Mouse (Mus musculus) ES-E14 (cell line): ENCODE results near the gene Ppp1r16b. TPM values are rescaled to one million over a fixed set of nuclear protein-coding genes. Genes with fewer than 3 reads are reported as not detected.

Source experiments
- DNase-seq: peaks from one replicate; pipeline ENCODE4 v3.0.0-alpha.2; 2013; ENCODE audit warnings: low read depth, low spot score
- H3K27ac ChIP-seq: 2 replicates; pipeline ENCODE4 v1.5.1; 2012; ENCODE audit warnings: low read depth, mild to moderate bottlenecking, low read length, moderate library complexity, mixed read lengths; ENCODE audit not compliant: poor library complexity, insufficient read depth, severe bottlenecking
- H3K36me3 ChIP-seq: 2 replicates; pipeline ENCODE4 v1.6.1; 2012; ENCODE audit warnings: mild to moderate bottlenecking, low read length, moderate library complexity, mixed read lengths; ENCODE audit not compliant: control insufficient read depth, poor library complexity, insufficient read depth, severe bottlenecking
- H3K4me1 ChIP-seq, 2 experiments: fragments of 150-350 bp in 1 of 2; sonication (generic) in 1 of 2; 2 replicates each; pipeline ENCODE4 v1.6.1; 2012; ENCODE audit warnings: low read length in 2 of 2, mild to moderate bottlenecking in 1 of 2, mixed read lengths in 1 of 2; ENCODE audit not compliant: control insufficient read depth in 2 of 2, insufficient read depth in 2 of 2, poor library complexity in 1 of 2
- H3K4me3 ChIP-seq, 2 experiments: fragments of 150-350 bp in 1 of 2; sonication (generic) in 1 of 2; 2 replicates each; pipeline ENCODE4 v1.5.1; 2012; ENCODE audit warnings: low read length in 2 of 2, low read depth in 1 of 2, mild to moderate bottlenecking in 1 of 2, mixed read lengths in 1 of 2; ENCODE audit not compliant: insufficient read depth in 1 of 2, poor library complexity in 1 of 2, severe bottlenecking in 1 of 2
- H3K9ac ChIP-seq: 2 replicates; pipeline ENCODE4 v1.6.1; 2012; ENCODE audit warnings: low read depth, mild to moderate bottlenecking, low read length, mixed read lengths; ENCODE audit not compliant: poor library complexity, insufficient read depth, severe bottlenecking
- H3K9me3 ChIP-seq: fragments of 150-350 bp; sonication (generic); 2 replicates; pipeline ENCODE4 v1.6.1; 2012; ENCODE audit warnings: low read depth, mild to moderate bottlenecking, low read length; ENCODE audit not compliant: control insufficient read depth, insufficient read depth
- CHD2 ChIP-seq: IDR thresholded peaks from 2 replicates; pipeline ENCODE4 v1.6.1; 2014; ENCODE audit warnings: mild to moderate bottlenecking, low read depth, low read length, inconsistent platforms
- HCFC1 ChIP-seq: IDR thresholded peaks from 2 replicates; pipeline ENCODE4 v1.6.1; 2012; ENCODE audit warnings: low read length, inconsistent platforms, borderline replicate concordance; ENCODE audit not compliant: insufficient read depth
- MAFK ChIP-seq: IDR thresholded peaks from 2 replicates; pipeline ENCODE4 v1.6.1; 2014; ENCODE audit warnings: mild to moderate bottlenecking, low read depth, low read length, inconsistent platforms; ENCODE audit not compliant: insufficient read depth
- ZC3H11A ChIP-seq: IDR thresholded peaks from 2 replicates; pipeline ENCODE4 v1.6.1; 2012; ENCODE audit warnings: low read depth, mild to moderate bottlenecking, inconsistent platforms, low read length, borderline replicate concordance
- ZNF384 ChIP-seq: IDR thresholded peaks from 2 replicates; pipeline ENCODE4 v1.6.1; 2012; ENCODE audit warnings: low read depth, low read length, inconsistent platforms
- in situ Hi-C, 2 experiments: fragments of 600-800 bp; cut with MboI; formaldehyde crosslinking; loops; one replicate each; pipeline ENCODE4 v1.15.1; 2025; ENCODE audit warnings: low sequenced_read_pairs in 2 of 2, inconsistent platforms in 1 of 2; ENCODE audit not compliant: unreplicated experiment in 2 of 2
- total RNA-seq: library from RNA; depleted of rRNA; stranded (reverse); fragments of 300-350 nt; gene quantifications from 2 replicates; pipeline ENCODE4 v1.2.3, GENCODE M21; 2012

Ppp1r16b gene
- total RNA-seq, 1 experiment: 1.2 TPM

- Histone ChIP-seq H3K4me3 (no peak overlapping the region), H3K9ac (no peak overlapping the region), H3K27ac (no peak overlapping the region), H3K4me1 (peaks cover 2 to 5% of the 10 kb centered on the region in 2 experiments; a peak in 2 of 4 replicates), H3K9me3 (no peaks in the 10 kb centered on the region), H3K36me3 (no peaks in the 10 kb centered on the region)
- DNase-seq: no peak
- TF ChIP-seq ZC3H11A: no peak
- no peak for TF ChIP-seq CHD2
- TF ChIP-seq MAFK: no peak
- no peak for TF ChIP-seq ZNF384
- TF ChIP-seq HCFC1: no peak
- in situ Hi-C loops: no loop called here
These were observed 21.2 kb downstream of the Ppp1r16b start for GRCm38 (mm10) chr2:158686394-158686793.

GRCm38 (mm10) chr2:158687804-158688241, 22.6 kb downstream of the Ppp1r16b start:
- Histone ChIP-seq H3K36me3 (no peaks in the 10 kb centered on the region), H3K4me3 (peak overlapping the region; percentile 25 to 34; a peak in 1 of 4 replicates), H3K27ac (no peak overlapping the region), H3K4me1 (0 out of 4 replicates have a peak, but pooled peaks cover 0 to under 1% of the 10 kb centered on the region in 2 experiments), H3K9me3 (no peaks in the 10 kb centered on the region), H3K9ac (no peak overlapping the region)
- TF ChIP-seq MAFK (no peak), ZC3H11A (no peak), CHD2 (no peak), ZNF384 (no peak), HCFC1 (no peak)
- in situ Hi-C loops: no loop called here
- no peak for DNase-seq

- no peak for DNase-seq
These were observed 23.9 kb downstream of the Ppp1r16b start for GRCm38 (mm10) chr2:158689060-158689459.

GRCm38 (mm10) chr2:158689640-158690039, 24.4 kb downstream of the Ppp1r16b start:
- in situ Hi-C loops: no loop called here
- no peak overlapping the region for H3K27ac ChIP-seq
- H3K4me1 ChIP-seq: peaks cover 0 to 3% of the 10 kb centered on the region in 2 experiments; a peak in 2 of 4 replicates
- no peak overlapping the region for H3K9ac ChIP-seq
- TF ChIP-seq HCFC1: no peak
- no peak for TF ChIP-seq CHD2
- no peak for TF ChIP-seq ZNF384
- TF ChIP-seq MAFK: no peak
- TF ChIP-seq ZC3H11A: no peak
- DNase-seq: no peak
- no peaks in the 10 kb centered on the region for H3K36me3 ChIP-seq
- H3K9me3 ChIP-seq: no peaks in the 10 kb centered on the region
- H3K4me3 ChIP-seq: no peak overlapping the region

More at GRCm38 (mm10) chr2:158689060-158689459, 23.9 kb downstream of the Ppp1r16b start:
- H3K27ac ChIP-seq: no peak overlapping the region
- peaks cover 0 to 3% of the 10 kb centered on the region in 2 experiments; a peak in 2 of 4 replicates for H3K4me1 ChIP-seq
- no peak overlapping the region for H3K9ac ChIP-seq
- in situ Hi-C loops: no loop called here
- TF ChIP-seq HCFC1: no peak
- TF ChIP-seq ZC3H11A: no peak
- TF ChIP-seq MAFK: no peak
- TF ChIP-seq CHD2: no peak
- TF ChIP-seq ZNF384: no peak
- H3K9me3 ChIP-seq: no peaks in the 10 kb centered on the region
- H3K36me3 ChIP-seq: no peaks in the 10 kb centered on the region
- no peak overlapping the region for H3K4me3 ChIP-seq

- Histone ChIP-seq H3K27ac (no peak overlapping the region), H3K9ac (no peak overlapping the region), H3K4me3 (no peak overlapping the region), H3K4me1 (peaks cover 0 to 3% of the 10 kb centered on the region in 2 experiments; a peak in 2 of 4 replicates), H3K9me3 (no peaks in the 10 kb centered on the region), H3K36me3 (no peaks in the 10 kb centered on the region)
- TF ChIP-seq ZNF384: no peak
- TF ChIP-seq HCFC1: no peak
- no peak for TF ChIP-seq MAFK
- no peak for TF ChIP-seq ZC3H11A
- TF ChIP-seq CHD2: no peak
- in situ Hi-C loops: no loop called here
- DNase-seq: no peak
These were observed 24.9 kb downstream of the Ppp1r16b start for GRCm38 (mm10) chr2:158690116-158690515.
